Mouse (Mus musculus): Measurements from ENCODE around the gene Lclat1.
A peak's percentile ranks its signal among the peaks of the same experiment; 100 is the strongest.

DNA sequence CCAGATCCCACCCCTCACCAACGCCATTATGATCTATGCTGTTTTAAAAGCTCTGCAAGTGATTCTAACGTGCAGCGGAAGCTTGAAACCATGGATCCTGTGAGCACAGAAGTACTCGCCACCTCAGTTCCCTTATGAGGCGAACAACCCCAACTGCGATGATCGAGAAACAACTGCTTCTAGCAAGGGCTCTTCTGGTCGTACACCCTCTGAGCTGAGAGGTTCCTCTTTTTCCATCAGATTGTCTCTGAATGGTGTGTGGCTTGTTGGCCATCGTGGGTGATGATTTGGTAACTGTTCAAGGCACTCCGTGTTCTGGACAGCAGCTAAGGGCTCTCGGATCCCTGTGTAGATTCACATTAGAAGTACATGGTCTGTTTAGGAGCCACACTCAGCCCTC lies 12.7 kb upstream of the Lclat1 start:
- TF ChIP-seq POLR2A (IDR thresholded peaks at IDR 0.05; ENCODE audit: control insufficient read depth in 1 of 2, insufficient read depth in 1 of 2, low read depth in 1 of 2, low read length in 2 of 2, poor library complexity in 1 of 2) (no peak), MXI1 (IDR thresholded peaks at IDR 0.05; ENCODE audit: low read depth, low read length) (no peak), EP300 (IDR thresholded peaks at IDR 0.05; ENCODE audit: low read depth in 1 of 2, low read length in 2 of 2) (no peak; a peak in 2 of 4 replicates), SIN3A (IDR thresholded peaks at IDR 0.05; ENCODE audit: low read length) (0 out of 2 replicates have a peak, but pooled peaks have one; percentile 32), USF1 (IDR thresholded peaks at IDR 0.05; ENCODE audit: low read depth, low read length) (no peak)

All from MEL (cell line).